Mouse (Mus musculus): ENCODE measurements around the gene Rpl3. TPM values are rescaled to one million over a fixed set of nuclear protein-coding genes. Genes with fewer than 3 reads are reported as not detected.

The Rpl3 gene
- polyA plus RNA-seq, 1 experiment from 2014 or later: 407 TPM

DNA sequence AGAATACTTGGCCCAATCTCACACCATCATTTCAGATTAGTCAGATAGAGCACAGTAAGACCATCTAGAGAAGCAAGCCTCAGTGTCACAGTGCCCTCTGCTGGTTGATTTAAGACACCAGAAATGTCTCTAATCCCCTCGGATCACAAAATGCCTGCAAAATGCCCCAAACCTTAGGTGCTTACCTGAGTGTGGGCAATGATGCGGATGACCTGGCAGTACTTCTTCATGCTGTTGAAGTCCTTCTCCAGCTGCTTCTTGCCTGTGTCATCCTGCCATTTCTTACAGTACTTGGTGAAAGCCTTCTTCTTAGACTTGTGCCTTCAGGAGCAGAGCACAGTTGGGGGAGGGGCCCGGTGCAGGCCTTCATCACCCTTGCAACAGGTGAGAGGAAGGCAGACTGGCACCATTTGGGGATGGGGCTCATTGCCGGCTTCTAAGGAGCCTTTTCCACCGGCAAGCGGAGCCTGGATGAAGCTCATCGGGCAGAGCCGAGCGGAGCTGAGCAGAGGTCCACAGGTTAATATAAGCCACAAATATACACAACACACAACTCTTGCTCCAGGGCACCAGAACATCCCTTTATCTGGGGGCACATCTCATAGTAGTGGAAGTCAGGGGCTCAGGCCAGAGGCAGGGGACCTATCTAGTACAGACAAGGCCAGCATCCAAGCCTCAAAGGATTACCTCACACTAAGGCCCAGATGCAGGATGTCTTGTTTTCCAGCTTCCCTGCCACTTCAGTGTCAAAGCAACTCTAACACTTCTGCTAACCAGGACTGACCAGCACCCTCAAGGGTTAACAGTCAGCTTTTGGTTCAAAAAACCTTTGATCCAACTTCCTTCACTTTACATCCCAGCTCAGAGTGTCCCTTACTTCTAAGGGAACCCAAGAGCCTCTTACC lies 10.7 kb downstream of the Rpl3 start:
- Histone ChIP-seq H3K4me1 (ENCODE audit: insufficient read depth) (peaks cover 21% of the 10 kb centered on the region), H3K9ac (replicated peaks) (peak overlapping the region; percentile 87), H3K27ac (ENCODE audit: low read depth) (peak overlapping the region; percentile 34; the same call in 1 of the 2 replicates), H3K4me2 (ENCODE audit: low read depth, low read length) (peak overlapping the region; percentile 93), H3K9me3 (ENCODE audit: low read length) (no peaks in the 10 kb centered on the region), H3K27me3 (ENCODE audit: insufficient read depth, low read length) (no peaks in the 10 kb centered on the region), H3K36me3 (replicated peaks; ENCODE audit: insufficient read depth, low read length) (peaks cover 56% of the 10 kb centered on the region), H3K4me3 (ENCODE audit: low read depth, low read length) (peak overlapping the region; percentile 93)
- peak; percentile 44 for DNase-seq
- TF ChIP-seq EP300 (IDR thresholded peaks at IDR 0.05; ENCODE audit: low read depth) (no peak), CTCF (IDR thresholded peaks at IDR 0.05; ENCODE audit: low read depth) (peak; percentile 82)
- WGBS (ENCODE audit: insufficient replicate concordance): 57% methylated on average over 9 of the region's 9 CpGs
- no peak for ATAC-seq

DNA sequence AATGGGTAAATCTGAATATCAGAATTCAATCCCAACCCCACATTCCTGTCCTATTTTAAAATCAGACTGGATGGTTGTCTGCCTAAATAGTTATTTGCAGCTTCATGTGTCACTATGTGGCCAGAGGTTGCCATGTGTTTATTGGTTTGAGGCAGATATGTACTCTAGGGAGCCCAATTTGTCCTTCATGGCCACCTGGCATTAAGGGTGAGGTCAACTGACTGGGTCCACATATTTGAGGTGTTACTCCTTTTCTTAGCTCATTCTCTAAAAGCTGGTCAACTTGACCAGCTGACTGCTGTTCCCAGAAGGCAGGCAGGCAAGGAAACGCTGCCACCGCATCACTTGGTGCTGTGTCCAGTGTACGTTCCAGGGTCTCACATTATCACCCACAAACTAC lies 11.7 kb downstream of the Rpl3 start:
- Histone ChIP-seq H3K4me2 (ENCODE audit: low read depth, low read length) (peak overlapping the region; percentile 93), H3K27ac (ENCODE audit: low read depth) (no peak overlapping the region), H3K9ac (replicated peaks) (no peak overlapping the region), H3K4me3 (ENCODE audit: low read depth, low read length) (0 out of 2 replicates have a peak overlapping the region, but pooled peaks have one; percentile 93), H3K27me3 (ENCODE audit: insufficient read depth, low read length) (no peaks in the 10 kb centered on the region), H3K4me1 (ENCODE audit: insufficient read depth) (peaks cover 21% of the 10 kb centered on the region), H3K36me3 (replicated peaks; ENCODE audit: insufficient read depth, low read length) (peaks cover 56% of the 10 kb centered on the region), H3K9me3 (ENCODE audit: low read length) (no peaks in the 10 kb centered on the region)
- TF ChIP-seq CTCF (IDR thresholded peaks at IDR 0.05; ENCODE audit: low read depth): no peak
- no peak for TF ChIP-seq EP300 (IDR thresholded peaks at IDR 0.05; ENCODE audit: low read depth)
- DNase-seq (no peak), ATAC-seq (no peak)
- 70% methylated on average over 3 of the region's 3 CpGs for WGBS (ENCODE audit: insufficient replicate concordance)

DNA sequence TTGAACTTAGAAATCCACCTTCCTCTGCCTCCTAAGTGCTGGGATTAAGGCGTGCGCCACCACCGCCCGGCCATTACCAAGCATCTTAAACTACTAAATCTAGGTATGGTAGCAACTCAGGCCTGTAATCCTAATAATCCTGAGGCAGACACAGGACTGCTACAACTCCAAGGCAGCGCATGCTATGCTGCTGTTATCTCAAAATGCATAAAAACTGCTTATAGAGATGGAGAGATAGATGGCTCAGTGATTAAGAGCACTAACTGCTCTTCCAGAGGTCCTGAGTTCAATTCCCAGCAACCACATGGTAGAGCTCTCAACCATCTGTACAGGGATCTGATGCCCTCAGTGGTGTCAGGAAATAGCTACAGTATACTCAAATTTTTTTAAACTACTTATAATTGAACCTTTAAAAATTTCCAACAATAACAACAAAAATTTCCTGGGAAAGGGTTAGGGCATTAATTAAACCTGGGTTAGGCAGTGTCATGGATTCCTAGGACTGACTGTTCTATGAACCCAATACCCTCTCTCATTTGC lies 12.5 kb downstream of the Rpl3 start:
- Histone ChIP-seq H3K27me3 (ENCODE audit: insufficient read depth, low read length) (no peaks in the 10 kb centered on the region), H3K36me3 (replicated peaks; ENCODE audit: insufficient read depth, low read length) (peaks cover 56% of the 10 kb centered on the region), H3K4me1 (ENCODE audit: insufficient read depth) (peaks cover 21% of the 10 kb centered on the region), H3K27ac (ENCODE audit: low read depth) (no peak overlapping the region), H3K9ac (replicated peaks) (no peak overlapping the region), H3K9me3 (ENCODE audit: low read length) (no peaks in the 10 kb centered on the region), H3K4me2 (ENCODE audit: low read depth, low read length) (no peak overlapping the region), H3K4me3 (ENCODE audit: low read depth, low read length) (no peak overlapping the region)
- no peak for TF ChIP-seq EP300 (IDR thresholded peaks at IDR 0.05; ENCODE audit: low read depth)
- TF ChIP-seq CTCF (IDR thresholded peaks at IDR 0.05; ENCODE audit: low read depth): no peak
- DNase-seq (no peak), ATAC-seq (no peak)
- WGBS (ENCODE audit: insufficient replicate concordance): 90% methylated on average over 5 of the region's 5 CpGs

DNA sequence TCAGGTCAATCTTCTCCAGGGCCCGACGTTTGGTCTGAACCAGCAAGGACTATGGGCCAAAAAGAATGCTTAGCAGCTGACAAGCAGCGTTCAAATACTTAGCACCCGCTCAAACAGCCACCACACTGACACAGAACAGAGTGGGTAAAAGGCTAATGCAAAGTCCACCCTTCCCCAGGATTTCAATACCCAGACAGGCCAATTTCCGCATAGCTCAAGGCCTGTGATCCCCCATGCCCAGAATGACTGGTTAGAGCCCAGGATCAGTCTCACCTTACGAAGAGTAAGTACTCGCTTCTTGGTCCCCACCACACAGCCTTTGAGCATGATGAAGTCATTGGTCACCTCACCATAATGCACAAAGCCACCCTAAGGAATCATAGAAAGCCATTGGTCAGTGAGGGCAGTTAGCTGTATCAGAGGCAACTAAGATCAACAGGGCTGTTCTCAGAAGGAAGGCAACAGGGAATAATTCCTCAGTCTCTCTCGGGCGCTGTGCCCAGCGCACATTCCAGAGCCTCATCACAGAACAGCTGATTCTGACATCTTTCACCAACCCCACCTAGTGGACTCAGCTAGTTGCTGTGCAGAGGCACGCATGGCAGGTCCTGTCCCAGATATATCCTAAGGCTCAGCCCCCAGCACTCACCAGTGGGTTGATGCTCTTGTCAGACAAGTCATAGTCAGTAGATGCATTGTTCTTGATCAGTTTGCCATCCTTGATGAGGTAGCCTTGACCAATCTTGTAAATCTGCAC lies 13.4 kb downstream of the Rpl3 start:
- WGBS (ENCODE audit: insufficient replicate concordance): 72% methylated on average over 11 of the region's 11 CpGs
- Histone ChIP-seq H3K9me3 (ENCODE audit: low read length) (no peaks in the 10 kb centered on the region), H3K4me2 (ENCODE audit: low read depth, low read length) (no peak overlapping the region), H3K4me3 (ENCODE audit: low read depth, low read length) (no peak overlapping the region), H3K9ac (replicated peaks) (no peak overlapping the region), H3K36me3 (replicated peaks; ENCODE audit: insufficient read depth, low read length) (peaks cover 56% of the 10 kb centered on the region), H3K27ac (ENCODE audit: low read depth) (0 out of 2 replicates have a peak overlapping the region, but pooled peaks have one; percentile 16), H3K4me1 (ENCODE audit: insufficient read depth) (peaks cover 21% of the 10 kb centered on the region), H3K27me3 (ENCODE audit: insufficient read depth, low read length) (no peaks in the 10 kb centered on the region)
- no peak for DNase-seq
- ATAC-seq: no peak
- TF ChIP-seq EP300 (IDR thresholded peaks at IDR 0.05; ENCODE audit: low read depth) (no peak), CTCF (IDR thresholded peaks at IDR 0.05; ENCODE audit: low read depth) (peak; percentile 19; the same call in 1 of the 2 replicates)

DNA sequence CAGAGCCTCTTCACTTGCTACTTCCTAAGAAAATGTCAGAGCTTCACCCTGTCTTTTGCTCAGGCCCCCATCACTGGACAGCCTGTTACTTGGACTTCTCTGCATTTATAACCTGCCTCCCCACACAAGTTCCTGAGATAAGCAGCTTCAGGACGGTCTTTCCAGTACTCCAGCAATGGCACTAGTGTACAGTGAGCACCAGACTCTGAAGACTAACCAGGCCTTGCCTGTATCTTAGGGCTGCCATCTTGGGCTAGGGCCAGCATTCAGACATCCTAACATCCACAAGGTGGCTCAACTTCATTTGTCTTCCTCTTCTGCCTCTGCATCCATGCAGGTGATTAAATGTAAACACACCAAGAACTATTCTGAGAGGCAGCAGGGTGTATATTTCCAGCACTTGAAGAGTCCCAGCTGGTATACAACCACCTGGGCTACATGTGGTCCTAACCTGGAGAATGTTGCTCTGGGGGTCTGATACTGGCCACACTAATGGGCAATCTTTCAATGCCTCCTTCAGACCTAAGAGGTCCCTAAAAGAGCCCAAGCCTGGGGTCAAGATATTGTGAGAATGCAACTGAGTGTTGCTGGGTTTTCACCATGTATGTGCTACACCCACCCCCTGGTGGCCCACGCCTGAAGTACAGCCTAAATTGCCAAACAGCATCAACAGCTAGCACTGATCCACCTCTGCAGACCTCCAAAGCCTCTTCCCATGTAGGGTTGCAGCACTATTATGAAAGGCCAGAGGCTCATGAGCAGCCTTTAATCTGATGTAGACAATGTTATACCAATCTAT lies 15.1 kb downstream of the Rpl3 start:
- TF ChIP-seq CTCF (IDR thresholded peaks at IDR 0.05; ENCODE audit: low read depth): peak; percentile 91
- TF ChIP-seq EP300 (IDR thresholded peaks at IDR 0.05; ENCODE audit: low read depth): no peak
- Histone ChIP-seq H3K27ac (ENCODE audit: low read depth) (0 out of 2 replicates have a peak overlapping the region, but pooled peaks have one; percentile 3), H3K9ac (replicated peaks) (no peak overlapping the region), H3K9me3 (ENCODE audit: low read length) (no peaks in the 10 kb centered on the region), H3K4me1 (ENCODE audit: insufficient read depth) (peaks cover 20% of the 10 kb centered on the region), H3K27me3 (ENCODE audit: insufficient read depth, low read length) (no peaks in the 10 kb centered on the region), H3K4me2 (ENCODE audit: low read depth, low read length) (no peak overlapping the region), H3K4me3 (ENCODE audit: low read depth, low read length) (no peak overlapping the region), H3K36me3 (replicated peaks; ENCODE audit: insufficient read depth, low read length) (peaks cover 47% of the 10 kb centered on the region)
- 6% methylated on average over 2 of the region's 2 CpGs for WGBS (ENCODE audit: insufficient replicate concordance)
- peak; percentile 86 for DNase-seq
- peak; percentile 62 for ATAC-seq

Measured in liver, postnatal 0 days (tissue).